Comparison of ENCODE assay signal across 8 mouse cellular contexts in genomic region chr7:4996003-4996895, GRCm38 (mm10). TPM values are rescaled to one million over a fixed set of nuclear protein-coding genes. Genes with fewer than 3 reads are reported as not detected.
DNase-seq lines count a peak whose midpoint lies in the region; ATAC-seq and TF ChIP-seq lines count a peak whose summit lies in the region.

Gene Zfp579 (minus strand): TSS chr7:4996158.

- TF ChIP-seq CTCF in cortical plate, adult 2 months (IDR thresholded peaks at IDR 0.05; ENCODE audit: extremely low read depth, insufficient read depth, low read length) = no peak

- H3K4me1 ChIP-seq in cortical plate, adult 2 months (ENCODE audit: control insufficient read depth, insufficient read depth, low read length) = no peaks in the 10 kb centered on the region

- peak within 1 kb of the TSS; percentile 26 for H3K27ac ChIP-seq in cortical plate, adult 2 months (ENCODE audit: insufficient read depth, low read length)

- peak; percentile 72 for ATAC-seq in inflammation-experienced regulatory T-cells, adult 6 months
- ATAC-seq in megakaryocyte-erythroid progenitor cell, adult 5-6 weeks (replicated peaks; ENCODE audit: low FRiP score, low TSS enrichment, poor library complexity, severe bottlenecking) = peak; percentile 48; the same call in 1 of the 2 replicates

- peak; percentile 79 for TF ChIP-seq POLR2A in cortical plate, adult 2 months (IDR thresholded peaks at IDR 0.05; ENCODE audit: extremely low read depth, insufficient read depth, low read length)

- intact Hi-C loops in left cerebral cortex, postnatal 14 days (cut with DNase I) = no loop called here

- peak; percentile 88 for DNase-seq in adipocyte (ENCODE audit: low spot score)
- peak; percentile 92 for DNase-seq in gastrocnemius, postnatal 25 days
- peak; percentile 91 to 96 for DNase-seq in left cerebral cortex, postnatal 14 days (ENCODE audit: low spot score in 2 of 2)
- peak; percentile 89 for DNase-seq in right cerebral cortex, postnatal 25 days
- DNase-seq in yolk sac, embryonic 10.5 days (ENCODE audit: low spot score) = peak; percentile 90

- peak within 1 kb of the TSS; percentile 72 for H3K4me3 ChIP-seq in cortical plate, adult 2 months (ENCODE audit: insufficient read depth, low read length)

RNA-seq across cellular contexts. Expression of gene Zfp579, which starts in this region (rescaled TPM):
- polyA plus RNA-seq in cortical plate, adult 2 months (2012; rRNA removed) = 38.0 and 39.2 TPM in 2 replicates
- total RNA-seq in gastrocnemius, postnatal 25 days (2021) = 10 to 100 TPM; 10.2 to 14.9 TPM
- 1 to 10 TPM; 4.3 to 6.0 (median 5.1) TPM for polyA plus RNA-seq in inflammation-experienced regulatory T-cells, adult 6 months (2017; shearing (Covaris generic))
- total RNA-seq in left cerebral cortex, postnatal 14 days (2021) = 10 to 100 TPM; 33.8 to 36.3 TPM
- 12.0 and 32.5 TPM in 2 replicates for total RNA-seq in megakaryocyte-erythroid progenitor cell, adult 5-6 weeks (2014; fragmentation: Nextera tagmentation)
- 0.76 and 2.2 TPM in 2 replicates for total RNA-seq in megakaryocyte-erythroid progenitor cell, adult 5-6 weeks (2017)

Comparison
In these comparisons a context has a peak if more than half of its experiments do, and no peak if none do; other contexts are left out.
1. Peak in every context shown above with its lines: DNase-seq, ATAC-seq, H3K4me3 ChIP-seq and H3K27ac ChIP-seq.